Mouse (Mus musculus): ENCODE measurements around the gene Lifr.

GRCm38 (mm10) chr15:7224151-7224775, 133.8 kb downstream of the Lifr start:
- no peak for TF ChIP-seq CTCF (IDR thresholded peaks at IDR 0.05; ENCODE audit: borderline replicate concordance, insufficient read depth, low read depth, low read length)
- no peak for TF ChIP-seq POLR2A (IDR thresholded peaks at IDR 0.05; ENCODE audit: borderline replicate concordance, insufficient read depth, low read length)
